Mouse (Mus musculus): ENCODE measurements at regions not wholly inside any gene's neighbourhood (a gene's known extent, or its start where the extent isn't known, plus 50 kb on each side); places are given as distances from the start of the nearest gene placed in this dataset.
A peak's percentile ranks its signal among the peaks of the same experiment; 100 is the strongest.

DNA sequence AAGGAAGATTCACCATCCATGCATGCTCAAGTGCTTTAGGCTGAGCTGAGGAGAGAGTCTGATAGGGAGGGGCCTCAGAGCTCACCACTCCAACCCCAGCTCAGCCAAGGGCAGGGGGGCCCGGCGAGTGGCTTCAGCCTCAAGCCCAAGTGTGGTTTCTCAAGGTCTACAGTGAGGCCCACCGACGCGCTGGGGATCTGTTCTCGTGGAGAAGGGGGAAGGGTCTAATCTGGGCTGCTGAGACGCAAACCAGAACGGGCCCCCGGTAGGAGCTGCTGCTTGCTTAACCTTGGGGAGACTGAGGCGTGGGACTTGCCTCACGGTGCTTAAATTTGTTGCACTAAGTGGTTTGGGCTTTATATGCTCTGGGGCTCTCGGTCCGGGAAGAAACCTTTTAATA, 70.9 kb downstream of the Asb1 start:
- no peak overlapping the region for H3K9ac ChIP-seq (ENCODE audit: low read depth, low read length)
- no peak overlapping the region for H3K27ac ChIP-seq
- H3K27me3 ChIP-seq (ENCODE audit: insufficient read depth, low read length): 0 out of 2 replicates have a peak, but pooled peaks cover 6% of the 10 kb centered on the region
- H3K4me2 ChIP-seq (ENCODE audit: low read length): peak overlapping the region; percentile 43
- no peak for ATAC-seq (replicated peaks; ENCODE audit: low FRiP score, low read depth)
- TF ChIP-seq CTCF (IDR thresholded peaks at IDR 0.05; ENCODE audit: low read depth): no peak
- peak; percentile 23 for DNase-seq (ENCODE audit: low spot score)
- H3K4me3 ChIP-seq (replicated peaks; ENCODE audit: low read depth, low read length): no peak overlapping the region
- 11% methylated on average over 13 of the region's 13 CpGs for WGBS
- no peaks in the 10 kb centered on the region for H3K36me3 ChIP-seq (ENCODE audit: insufficient read depth, low read length)
- H3K4me1 ChIP-seq (replicated peaks; ENCODE audit: insufficient read depth, low read length): peaks cover 11% of the 10 kb centered on the region; the same call in 1 of the 2 replicates
- H3K9me3 ChIP-seq (replicated peaks; ENCODE audit: low read length): no peaks in the 10 kb centered on the region

DNA sequence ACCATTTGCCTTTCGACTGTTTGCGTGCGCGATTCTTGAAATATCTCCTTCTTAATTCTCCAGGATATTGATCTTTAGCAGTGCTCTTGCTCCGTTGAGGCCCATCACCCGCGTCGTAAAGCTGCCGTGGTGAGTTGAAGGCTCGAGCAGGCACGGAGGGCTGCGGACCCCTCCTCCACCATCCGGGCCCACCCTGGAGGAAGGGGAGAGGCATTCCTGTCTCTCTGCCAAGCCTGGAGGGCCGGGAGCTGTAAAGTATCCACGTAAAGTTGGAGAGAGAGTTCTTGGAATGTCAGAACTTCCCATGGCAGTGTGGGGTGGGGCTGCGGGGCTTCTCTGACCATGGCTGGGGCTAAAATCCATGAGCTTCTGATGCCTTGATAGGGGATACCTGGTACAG, 71.3 kb downstream of the Asb1 start:
- H3K4me3 ChIP-seq (replicated peaks; ENCODE audit: low read depth, low read length): no peak overlapping the region
- no peak overlapping the region for H3K27ac ChIP-seq
- H3K4me1 ChIP-seq (replicated peaks; ENCODE audit: insufficient read depth, low read length): peaks cover 11% of the 10 kb centered on the region; the same call in 1 of the 2 replicates
- 11% methylated on average over 16 of the region's 16 CpGs for WGBS
- no peaks in the 10 kb centered on the region for H3K9me3 ChIP-seq (replicated peaks; ENCODE audit: low read length)
- 0 out of 2 replicates have a peak, but pooled peaks cover 6% of the 10 kb centered on the region for H3K27me3 ChIP-seq (ENCODE audit: insufficient read depth, low read length)
- ATAC-seq (replicated peaks; ENCODE audit: low FRiP score, low read depth): no peak
- peak overlapping the region; percentile 43 for H3K4me2 ChIP-seq (ENCODE audit: low read length)
- H3K36me3 ChIP-seq (ENCODE audit: insufficient read depth, low read length): no peaks in the 10 kb centered on the region
- TF ChIP-seq CTCF (IDR thresholded peaks at IDR 0.05; ENCODE audit: low read depth): no peak
- DNase-seq (ENCODE audit: low spot score): peak; percentile 51
- no peak overlapping the region for H3K9ac ChIP-seq (ENCODE audit: low read depth, low read length)

DNA sequence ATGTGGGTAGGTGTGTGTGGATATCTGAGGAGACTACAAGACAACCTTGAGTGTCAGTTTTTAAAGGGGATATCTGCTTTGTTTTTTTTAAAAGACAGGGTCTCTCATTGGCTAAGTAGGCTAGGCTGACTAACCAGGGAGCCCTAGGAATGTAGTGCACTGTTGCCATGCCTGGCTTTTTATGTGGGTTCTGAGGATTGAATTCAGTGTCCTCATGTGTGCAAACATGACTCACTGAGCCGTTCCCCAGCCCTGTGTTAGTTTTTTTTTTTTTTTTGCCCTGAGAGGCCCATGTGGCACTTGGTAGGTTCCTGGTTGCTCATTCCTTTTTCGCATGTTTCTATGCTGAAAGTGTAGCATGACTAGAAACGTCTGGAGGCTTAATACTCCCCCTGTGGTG, 72.6 kb downstream of the Asb1 start:
- 58% methylated on average over 3 of the region's 3 CpGs for WGBS
- H3K4me1 ChIP-seq (replicated peaks; ENCODE audit: insufficient read depth, low read length): peaks cover 11% of the 10 kb centered on the region; the same call in 1 of the 2 replicates
- DNase-seq (ENCODE audit: low spot score): no peak
- H3K9me3 ChIP-seq (replicated peaks; ENCODE audit: low read length): no peaks in the 10 kb centered on the region
- no peak for ATAC-seq (replicated peaks; ENCODE audit: low FRiP score, low read depth)
- H3K4me2 ChIP-seq (ENCODE audit: low read length): no peak overlapping the region
- H3K4me3 ChIP-seq (replicated peaks; ENCODE audit: low read depth, low read length): no peak overlapping the region
- no peak overlapping the region for H3K9ac ChIP-seq (ENCODE audit: low read depth, low read length)
- no peaks in the 10 kb centered on the region for H3K36me3 ChIP-seq (ENCODE audit: insufficient read depth, low read length)
- H3K27me3 ChIP-seq (ENCODE audit: insufficient read depth, low read length): 0 out of 2 replicates have a peak, but pooled peaks cover 6% of the 10 kb centered on the region
- no peak for TF ChIP-seq CTCF (IDR thresholded peaks at IDR 0.05; ENCODE audit: low read depth)
- no peak overlapping the region for H3K27ac ChIP-seq

DNA sequence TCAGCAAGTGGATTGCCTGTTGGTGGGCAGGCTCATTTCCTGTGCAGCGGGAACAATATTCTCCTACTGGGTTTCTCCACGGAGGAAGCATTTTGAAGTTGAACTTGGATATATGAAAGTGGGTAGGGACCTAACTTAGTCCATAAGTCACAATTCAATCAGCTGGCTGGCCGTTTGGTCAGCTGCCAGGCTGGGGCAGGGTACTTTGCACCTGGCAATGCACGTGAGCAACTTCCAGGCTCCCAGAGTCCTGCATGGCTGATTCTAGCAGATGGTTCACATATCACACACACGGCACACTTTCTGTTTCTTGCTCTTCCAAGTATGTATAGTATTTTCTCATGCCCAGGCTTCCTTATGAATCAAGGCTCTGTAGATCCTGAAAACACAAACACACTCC, 75.1 kb downstream of the Asb1 start:
- peak; percentile 38; the same call in 1 of the 2 replicates for ATAC-seq (replicated peaks; ENCODE audit: low FRiP score, low read depth)

DNA sequence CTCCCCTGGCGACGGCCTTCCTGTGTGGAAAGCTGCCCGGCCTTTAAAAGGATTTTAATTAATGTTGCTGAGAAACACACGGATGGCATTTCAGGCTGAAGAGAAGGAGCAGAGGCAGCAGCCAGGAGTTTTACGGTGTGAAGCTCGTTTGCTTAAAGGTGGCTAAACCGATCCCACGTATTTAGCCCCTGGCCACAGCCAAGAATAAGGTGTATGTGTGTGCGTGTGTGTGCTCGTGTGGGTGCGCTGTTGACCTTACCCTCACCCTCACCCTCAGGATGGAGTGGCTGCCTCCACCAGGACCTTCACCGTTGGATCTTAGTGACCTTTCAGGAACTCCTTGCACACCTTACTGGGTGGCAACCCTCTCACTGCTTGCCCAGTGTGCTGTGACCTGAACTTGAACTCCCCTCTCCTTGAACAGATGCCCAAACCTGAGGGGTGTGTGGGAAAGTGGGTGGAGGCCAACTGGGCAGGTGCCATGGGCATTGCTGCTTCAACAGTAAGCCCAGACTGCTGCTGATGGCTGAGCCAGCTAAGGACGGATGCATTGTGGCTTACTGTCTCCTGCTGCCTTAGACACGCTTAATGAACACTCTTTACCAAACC, 78.3 kb downstream of the Asb1 start:
- no peaks in the 10 kb centered on the region for H3K36me3 ChIP-seq (ENCODE audit: insufficient read depth, low read length)
- no peak overlapping the region for H3K27ac ChIP-seq
- H3K27me3 ChIP-seq (ENCODE audit: insufficient read depth, low read length): no peaks in the 10 kb centered on the region
- no peak overlapping the region for H3K4me3 ChIP-seq (replicated peaks; ENCODE audit: low read depth, low read length)
- 38% methylated on average over 14 of the region's 14 CpGs for WGBS
- no peak overlapping the region for H3K9ac ChIP-seq (ENCODE audit: low read depth, low read length)
- no peak for TF ChIP-seq CTCF (IDR thresholded peaks at IDR 0.05; ENCODE audit: low read depth)
- ATAC-seq (replicated peaks; ENCODE audit: low FRiP score, low read depth) (no peak), DNase-seq (ENCODE audit: low spot score) (no peak)
- H3K4me1 ChIP-seq (replicated peaks; ENCODE audit: insufficient read depth, low read length): no peaks in the 10 kb centered on the region
- no peaks in the 10 kb centered on the region for H3K9me3 ChIP-seq (replicated peaks; ENCODE audit: low read length)
- H3K4me2 ChIP-seq (ENCODE audit: low read length): no peak overlapping the region

More for the DNA sequence above, 75.1 kb downstream of the Asb1 start:
- TF ChIP-seq CTCF (IDR thresholded peaks at IDR 0.05; ENCODE audit: low read depth): no peak
- no peaks in the 10 kb centered on the region for H3K9me3 ChIP-seq (replicated peaks; ENCODE audit: low read length)
- H3K4me1 ChIP-seq (replicated peaks; ENCODE audit: insufficient read depth, low read length): peaks cover 11% of the 10 kb centered on the region; the same call in 1 of the 2 replicates
- WGBS: 51% methylated on average over 5 of the region's 5 CpGs
- H3K27ac ChIP-seq: no peak overlapping the region
- H3K4me3 ChIP-seq (replicated peaks; ENCODE audit: low read depth, low read length): no peak overlapping the region
- H3K4me2 ChIP-seq (ENCODE audit: low read length): no peak overlapping the region
- peak; percentile 21 for DNase-seq (ENCODE audit: low spot score)
- 0 out of 2 replicates have a peak, but pooled peaks cover under 1% of the 10 kb centered on the region for H3K27me3 ChIP-seq (ENCODE audit: insufficient read depth, low read length)
- H3K9ac ChIP-seq (ENCODE audit: low read depth, low read length): no peak overlapping the region
- no peaks in the 10 kb centered on the region for H3K36me3 ChIP-seq (ENCODE audit: insufficient read depth, low read length)

DNA sequence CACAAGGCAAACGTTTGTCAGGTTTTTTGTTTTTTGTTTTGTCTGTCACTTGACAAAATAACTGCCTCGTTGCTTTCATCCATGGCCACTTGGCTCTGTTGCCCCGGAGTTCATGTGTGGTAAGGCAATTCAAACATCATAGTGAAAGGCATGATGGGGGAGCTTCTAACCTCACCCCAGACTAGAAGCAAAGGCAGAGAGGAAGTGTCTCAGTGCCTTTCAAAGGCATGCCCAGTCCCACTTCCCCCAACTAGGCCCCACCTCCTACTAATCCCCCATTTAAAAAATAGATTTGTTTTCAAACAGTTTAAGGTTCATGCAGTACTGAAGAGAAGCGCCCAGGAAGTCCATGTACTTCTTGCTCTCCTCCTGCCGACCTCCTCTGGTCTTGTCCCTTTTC, 80.8 kb downstream of the Asb1 start:
- Histone ChIP-seq H3K36me3 (ENCODE audit: insufficient read depth, low read length) (no peaks in the 10 kb centered on the region), H3K4me1 (replicated peaks; ENCODE audit: insufficient read depth, low read length) (0 out of 2 replicates have a peak, but pooled peaks cover 4% of the 10 kb centered on the region), H3K4me2 (ENCODE audit: low read length) (no peak overlapping the region), H3K27me3 (ENCODE audit: insufficient read depth, low read length) (no peaks in the 10 kb centered on the region), H3K27ac (no peak overlapping the region), H3K9ac (ENCODE audit: low read depth, low read length) (no peak overlapping the region), H3K4me3 (replicated peaks; ENCODE audit: low read depth, low read length) (no peak overlapping the region), H3K9me3 (replicated peaks; ENCODE audit: low read length) (no peaks in the 10 kb centered on the region)
- ATAC-seq (replicated peaks; ENCODE audit: low FRiP score, low read depth) (no peak), DNase-seq (ENCODE audit: low spot score) (no peak)
- TF ChIP-seq CTCF (IDR thresholded peaks at IDR 0.05; ENCODE audit: low read depth): no peak
- WGBS: 58% methylated on average over 5 of the region's 5 CpGs

All from kidney, postnatal 0 days (tissue).